Mouse (Mus musculus): Measurements from ENCODE around the gene Ciapin1.

- TF ChIP-seq ZC3H11A (IDR thresholded peaks at IDR 0.05; ENCODE audit: borderline replicate concordance, low read depth, low read length) = no peak
- no peak for TF ChIP-seq CHD2 (IDR thresholded peaks at IDR 0.05; ENCODE audit: low read depth, low read length)
Measured at GRCm38 (mm10) chr8:94875871-94876150, 37.7 kb upstream of the Ciapin1 start.
